Comparison of ENCODE assay signal across 17 mouse cellular contexts in the genomic region with DNA sequence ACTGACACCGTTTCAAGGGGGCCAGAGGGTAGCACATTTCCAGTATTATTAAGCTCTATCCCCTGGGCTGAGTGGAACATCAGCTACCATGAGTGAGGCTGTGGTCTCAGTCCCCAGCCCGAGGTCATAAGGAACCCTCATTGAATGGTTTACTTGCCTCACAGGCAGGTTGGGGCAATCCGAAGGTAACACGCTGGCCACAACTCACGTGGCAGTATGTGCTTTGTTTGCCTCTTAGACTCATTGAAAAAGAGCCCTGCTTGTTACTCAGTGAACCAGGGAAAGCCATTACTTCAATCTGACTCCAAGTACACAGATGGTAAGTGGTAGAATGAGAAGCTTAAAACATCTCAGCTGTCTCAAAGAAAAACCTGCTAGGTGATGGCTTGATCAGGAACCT.
"Had no signal": no experiment of that assay in that cellular context is flagged by ENCODE, and none has a peak within 500 bp of the region (broad histone marks: within the 10 kb centered on the region; RNA-seq: fewer than 3 reads in every experiment).

No protein-coding gene starts in this region.

- H3K9ac ChIP-seq: lung, embryonic 15.5 days; midbrain, embryonic 13.5 days; midbrain, embryonic 15.5 days; neural tube, embryonic 12.5 days; stomach, embryonic 15.5 days had no signal

- H3K4me2 ChIP-seq: lung, embryonic 15.5 days; midbrain, embryonic 11.5 days; midbrain, embryonic 13.5 days; midbrain, embryonic 15.5 days; neural tube, embryonic 12.5 days; stomach, embryonic 15.5 days had no signal

- ATAC-seq: lung, postnatal 0 days; midbrain, embryonic 13.5 days; midbrain, embryonic 15.5 days had no signal

- DNase-seq: lung, adult 2 months; lung, postnatal 14 days; lung, postnatal 36 days; right cerebral cortex, postnatal 14 days; thymus, adult 2 months; thymus, postnatal 25 days; thymus, postnatal 4 days had no signal

- H3K36me3 ChIP-seq: lung, embryonic 15.5 days; midbrain, embryonic 13.5 days; midbrain, embryonic 15.5 days; neural tube, embryonic 12.5 days; stomach, embryonic 15.5 days had no signal

- H3K27me3 ChIP-seq: lung, embryonic 15.5 days; midbrain, embryonic 13.5 days; midbrain, embryonic 15.5 days; neural tube, embryonic 12.5 days; stomach, embryonic 15.5 days had no signal

- H3K27ac ChIP-seq: lung, embryonic 15.5 days; macrophage; midbrain, embryonic 13.5 days; midbrain, embryonic 15.5 days; neural tube, embryonic 12.5 days; stomach, embryonic 15.5 days; stomach, postnatal 0 days had no signal

- H3K9me3 ChIP-seq: lung, embryonic 15.5 days; megakaryocyte, embryonic 14.5 days; midbrain, embryonic 13.5 days; midbrain, embryonic 15.5 days; neural tube, embryonic 12.5 days; stomach, embryonic 15.5 days had no signal

- H3K4me3 ChIP-seq: lung, embryonic 15.5 days; megakaryocyte, embryonic 14.5 days; midbrain, embryonic 13.5 days; midbrain, embryonic 15.5 days; neural tube, embryonic 12.5 days; stomach, embryonic 15.5 days had no signal

- H3K4me1 ChIP-seq: megakaryocyte, embryonic 14.5 days; neural tube, embryonic 12.5 days had no signal
